Mouse (Mus musculus): ENCODE measurements around the gene Stxbp1. TPM values are rescaled to one million over a fixed set of nuclear protein-coding genes. Genes with fewer than 3 reads are reported as not detected.

Gene Stxbp1
- polyA plus RNA-seq, 1 experiment from 2014 or later = 26.8 TPM

DNA sequence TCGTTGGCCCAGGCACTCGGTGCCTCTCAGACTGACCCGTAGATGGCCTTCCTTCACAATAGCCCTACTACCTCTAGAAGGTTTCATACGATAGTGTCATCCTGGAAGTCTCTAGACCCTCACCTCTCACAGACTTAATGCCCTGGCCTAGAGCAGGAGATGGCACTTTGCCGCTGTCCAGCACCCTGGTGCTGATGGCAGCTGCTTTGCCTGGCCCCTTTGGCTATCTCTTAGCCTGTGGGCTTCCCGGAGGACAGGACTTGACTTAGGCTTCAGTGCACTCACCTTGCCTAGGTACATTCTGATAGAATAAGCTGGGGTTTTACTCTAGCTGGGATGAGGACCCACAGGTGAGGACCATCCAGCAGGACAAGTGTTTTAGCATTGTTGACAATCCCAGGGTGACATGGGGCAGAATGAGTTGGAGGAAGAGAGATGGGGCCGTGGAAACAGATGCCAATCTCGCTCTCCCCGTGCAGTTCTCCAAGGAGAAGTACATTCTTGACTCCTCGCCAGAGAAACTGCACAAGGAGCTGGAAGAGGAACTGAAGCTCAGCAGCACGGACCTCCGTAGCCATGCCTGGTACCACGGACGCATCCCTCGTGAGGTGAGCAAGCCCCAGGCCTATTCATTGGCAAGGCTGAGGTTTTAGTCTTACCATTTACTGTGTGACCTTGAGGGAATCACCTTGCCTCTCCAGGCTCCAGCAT lies 102.6 kb downstream of the Stxbp1 start:
- no peaks in the 10 kb centered on the region for H3K9me3 ChIP-seq (ENCODE audit: control insufficient read depth, low read length)
- peaks cover 40% of the 10 kb centered on the region for H3K36me3 ChIP-seq (ENCODE audit: control insufficient read depth, insufficient read depth, low read length)
- no peak overlapping the region for H3K9ac ChIP-seq (ENCODE audit: low read depth, low read length)
- peaks cover 14% of the 10 kb centered on the region for H3K27me3 ChIP-seq (replicated peaks; ENCODE audit: control insufficient read depth, insufficient read depth, low read length)
- no peak overlapping the region for H3K4me2 ChIP-seq (ENCODE audit: low read depth, low read length)
- H3K27ac ChIP-seq (replicated peaks; ENCODE audit: low read depth, low read length) = no peak overlapping the region
- 75% methylated on average over 15 of the region's 15 CpGs for WGBS
- H3K4me1 ChIP-seq (ENCODE audit: control insufficient read depth, insufficient read depth, low read length) = peaks cover 11% of the 10 kb centered on the region
- H3K4me3 ChIP-seq (ENCODE audit: low read depth, low read length) = no peak overlapping the region
- ATAC-seq (ENCODE audit: low read depth) = no peak
- DNase-seq (ENCODE audit: low spot score) = no peak

DNA sequence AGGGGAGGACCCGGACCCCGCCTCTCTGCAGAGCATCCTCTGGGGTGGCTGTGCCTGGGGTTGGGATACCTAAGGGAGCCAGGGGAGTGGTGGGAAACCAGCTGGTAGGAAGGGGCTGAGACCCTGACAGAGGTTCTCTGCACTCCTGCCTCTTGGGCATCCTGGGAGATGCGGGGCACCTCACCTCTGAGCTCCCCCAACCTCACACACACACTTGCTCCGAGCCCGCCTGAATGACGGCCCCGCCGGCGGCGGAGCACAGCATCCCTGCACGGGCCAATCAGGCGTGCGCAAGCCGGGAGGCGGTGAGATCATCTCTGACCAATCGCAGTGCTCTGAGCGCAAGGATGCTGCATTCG lies 104.9 kb downstream of the Stxbp1 start:
- Histone ChIP-seq H3K27ac (replicated peaks; ENCODE audit: low read depth, low read length) (no peak overlapping the region), H3K36me3 (ENCODE audit: control insufficient read depth, insufficient read depth, low read length) (peaks cover 22% of the 10 kb centered on the region), H3K4me1 (ENCODE audit: control insufficient read depth, insufficient read depth, low read length) (peaks cover 11% of the 10 kb centered on the region), H3K27me3 (replicated peaks; ENCODE audit: control insufficient read depth, insufficient read depth, low read length) (peaks cover 14% of the 10 kb centered on the region), H3K4me3 (ENCODE audit: low read depth, low read length) (peak overlapping the region; percentile 52), H3K4me2 (ENCODE audit: low read depth, low read length) (peak overlapping the region; percentile 98), H3K9me3 (ENCODE audit: control insufficient read depth, low read length) (no peaks in the 10 kb centered on the region), H3K9ac (ENCODE audit: low read depth, low read length) (no peak overlapping the region)
- peak; percentile 85 for ATAC-seq (ENCODE audit: low read depth)
- WGBS = 9% methylated on average over 9 of the region's 18 CpGs
- DNase-seq (ENCODE audit: low spot score) = peak; percentile 66

DNA sequence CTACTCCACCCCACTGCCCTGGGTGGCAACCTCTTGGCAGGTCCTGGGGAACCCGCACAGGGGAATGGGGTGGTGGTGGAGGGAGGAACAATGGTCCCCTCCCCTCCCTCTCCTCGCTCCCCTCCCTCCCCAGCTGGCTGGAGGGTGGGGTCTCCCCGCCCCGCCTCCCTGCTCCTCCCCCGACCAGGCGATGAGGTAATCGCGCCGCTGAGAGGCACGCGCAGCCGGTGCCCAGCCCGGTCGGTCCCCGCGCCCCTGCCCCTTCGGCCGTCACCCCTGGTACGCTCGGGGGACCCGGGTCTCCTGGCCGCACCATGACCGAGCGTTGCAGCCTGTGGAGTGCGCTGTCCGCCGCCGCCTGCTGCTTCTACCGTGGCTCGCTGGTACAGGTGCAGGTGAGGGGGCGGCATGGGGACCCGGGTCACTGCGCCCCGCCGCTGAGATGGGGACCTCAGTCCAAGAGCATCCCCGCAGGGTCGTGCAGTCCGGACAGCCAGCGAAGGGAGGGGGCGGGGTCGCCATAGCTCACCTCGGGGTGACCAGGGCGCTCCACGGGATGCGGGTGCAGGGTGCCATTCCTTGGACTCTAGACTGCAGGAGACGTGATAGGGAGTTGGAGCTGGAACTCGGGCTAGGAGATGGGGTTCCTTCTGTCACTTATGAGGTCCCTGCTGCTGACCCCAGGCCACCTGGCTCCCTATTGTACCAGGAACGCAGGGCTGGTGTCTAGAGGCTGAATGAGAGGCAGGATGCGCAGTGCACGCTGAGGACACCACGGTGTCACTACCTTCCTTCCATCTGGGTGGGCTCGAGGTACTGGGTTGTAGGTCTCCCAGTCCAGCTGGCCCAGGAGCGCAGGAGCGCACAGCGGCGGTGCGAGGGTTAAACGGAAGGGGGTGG lies 105.5 kb downstream of the Stxbp1 start:
- peaks cover 11% of the 10 kb centered on the region for H3K4me1 ChIP-seq (ENCODE audit: control insufficient read depth, insufficient read depth, low read length)
- ATAC-seq (ENCODE audit: low read depth) (peak; percentile 53), DNase-seq (ENCODE audit: low spot score) (peak; percentile 68)
- H3K4me3 ChIP-seq (ENCODE audit: low read depth, low read length) = peak overlapping the region; percentile 52
- H3K4me2 ChIP-seq (ENCODE audit: low read depth, low read length) = peak overlapping the region; percentile 98
- no peak overlapping the region for H3K27ac ChIP-seq (replicated peaks; ENCODE audit: low read depth, low read length)
- peaks cover 14% of the 10 kb centered on the region for H3K27me3 ChIP-seq (replicated peaks; ENCODE audit: control insufficient read depth, insufficient read depth, low read length)
- H3K36me3 ChIP-seq (ENCODE audit: control insufficient read depth, insufficient read depth, low read length) = peaks cover 15% of the 10 kb centered on the region
- H3K9me3 ChIP-seq (ENCODE audit: control insufficient read depth, low read length) = no peaks in the 10 kb centered on the region
- WGBS = 4% methylated on average over 35 of the region's 58 CpGs
- H3K9ac ChIP-seq (ENCODE audit: low read depth, low read length) = peak overlapping the region; percentile 68

DNA sequence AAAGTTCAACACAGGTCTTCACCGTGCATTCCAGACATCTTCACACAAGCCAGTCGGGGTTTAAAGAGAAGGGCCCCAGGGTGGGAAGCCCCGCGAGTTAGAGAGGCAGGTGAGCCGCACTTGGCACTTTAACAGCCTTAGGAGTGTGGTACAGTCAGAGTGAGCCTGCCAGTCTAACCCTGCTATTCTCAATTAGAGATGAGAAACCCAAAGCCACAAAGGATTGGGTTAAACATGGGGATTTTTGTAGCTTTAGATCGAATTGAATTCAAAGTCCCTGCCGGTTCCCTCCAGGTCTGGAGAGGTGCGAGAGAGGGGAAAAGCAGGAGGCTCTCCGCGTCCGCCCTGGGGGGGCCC lies 106.2 kb downstream of the Stxbp1 start, which contains the start of gene 6330409D20Rik:
Gene 6330409D20Rik (minus strand): TSS at position 101 of the 357 bp plus-strand sequence.
- no peak within 1 kb of the TSS for H3K27ac ChIP-seq (replicated peaks; ENCODE audit: low read depth, low read length)
- H3K27me3 ChIP-seq (replicated peaks; ENCODE audit: control insufficient read depth, insufficient read depth, low read length) = peaks cover 14% of the 10 kb centered on the region
- peak within 1 kb of the TSS; percentile 68 for H3K9ac ChIP-seq (ENCODE audit: low read depth, low read length)
- peak within 1 kb of the TSS; percentile 52 for H3K4me3 ChIP-seq (ENCODE audit: low read depth, low read length)
- ATAC-seq (ENCODE audit: low read depth) (no peak), DNase-seq (ENCODE audit: low spot score) (no peak)
- H3K36me3 ChIP-seq (ENCODE audit: control insufficient read depth, insufficient read depth, low read length) = peaks cover 9% of the 10 kb centered on the region; the same call in 1 of the 2 replicates
- H3K4me2 ChIP-seq (ENCODE audit: low read depth, low read length) = peak within 1 kb of the TSS; percentile 98
- H3K4me1 ChIP-seq (ENCODE audit: control insufficient read depth, insufficient read depth, low read length) = peaks cover 11% of the 10 kb centered on the region
- WGBS = 9% methylated on average over 11 of the region's 11 CpGs
- no peaks in the 10 kb centered on the region for H3K9me3 ChIP-seq (ENCODE audit: control insufficient read depth, low read length)

DNA sequence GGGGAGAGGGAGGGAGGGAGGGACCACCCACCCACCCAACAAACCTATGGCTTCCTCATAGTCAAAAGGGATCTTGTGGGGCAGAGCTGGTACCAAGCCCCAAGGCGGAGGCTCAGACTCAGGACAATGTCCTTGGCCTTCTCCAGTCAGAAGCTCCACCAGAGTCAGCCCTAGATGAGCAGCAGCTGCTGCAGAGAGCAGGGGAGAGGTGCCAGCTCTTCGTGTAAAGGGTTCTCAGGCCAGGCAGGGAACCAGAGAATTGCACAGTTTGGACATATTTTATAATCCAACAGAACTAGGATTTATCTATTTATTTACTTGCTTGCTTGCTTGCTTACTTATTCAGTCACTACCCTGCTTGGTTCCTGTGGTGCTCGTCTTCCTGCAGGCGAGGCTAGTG lies 107.7 kb downstream of the Stxbp1 start:
- no peak overlapping the region for H3K4me3 ChIP-seq (ENCODE audit: low read depth, low read length)
- peaks cover 14% of the 10 kb centered on the region for H3K27me3 ChIP-seq (replicated peaks; ENCODE audit: control insufficient read depth, insufficient read depth, low read length)
- H3K36me3 ChIP-seq (ENCODE audit: control insufficient read depth, insufficient read depth, low read length) = no peaks in the 10 kb centered on the region
- no peak overlapping the region for H3K9ac ChIP-seq (ENCODE audit: low read depth, low read length)
- WGBS = 77% methylated on average over 4 of the region's 4 CpGs
- H3K9me3 ChIP-seq (ENCODE audit: control insufficient read depth, low read length) = no peaks in the 10 kb centered on the region
- DNase-seq (ENCODE audit: low spot score) = no peak
- no peak overlapping the region for H3K27ac ChIP-seq (replicated peaks; ENCODE audit: low read depth, low read length)
- no peak for ATAC-seq (ENCODE audit: low read depth)
- H3K4me2 ChIP-seq (ENCODE audit: low read depth, low read length) = no peak overlapping the region
- H3K4me1 ChIP-seq (ENCODE audit: control insufficient read depth, insufficient read depth, low read length) = peaks cover 11% of the 10 kb centered on the region

Other genes starting within 250 kb of the Stxbp1 start
- gene St6galnac6, start 247.5 kb downstream of the Stxbp1 start, polyA plus RNA-seq (2014; fragmentation: Nextera tagmentation; extraction: Ambion mirVana) = 11.1 and 12.1 TPM in 2 replicates
- gene Ak1, start 225.5 kb downstream of the Stxbp1 start, polyA plus RNA-seq (2014; fragmentation: Nextera tagmentation; extraction: Ambion mirVana) = 97.8 and 125 TPM in 2 replicates
- 57.9 and 64.3 TPM in 2 replicates for gene Eng, start 200.7 kb downstream of the Stxbp1 start, polyA plus RNA-seq (2014; fragmentation: Nextera tagmentation; extraction: Ambion mirVana)
- 28.2 and 31.0 TPM in 2 replicates for gene Fpgs, start 143.1 kb downstream of the Stxbp1 start, polyA plus RNA-seq (2014; fragmentation: Nextera tagmentation; extraction: Ambion mirVana)
- gene Cdk9, start 134.2 kb downstream of the Stxbp1 start, polyA plus RNA-seq (2014; fragmentation: Nextera tagmentation; extraction: Ambion mirVana) = 67.4 and 82.3 TPM in 2 replicates
- 21.7 and 28.3 TPM in 2 replicates for gene Sh2d3c, start 126.2 kb downstream of the Stxbp1 start, polyA plus RNA-seq (2014; fragmentation: Nextera tagmentation; extraction: Ambion mirVana)
- 0.33 and 0.45 TPM in 2 replicates for gene 6330409D20Rik, start 106.2 kb downstream of the Stxbp1 start, polyA plus RNA-seq (2014; fragmentation: Nextera tagmentation; extraction: Ambion mirVana)
- gene Tor2a, start 90.0 kb downstream of the Stxbp1 start, polyA plus RNA-seq (2014; fragmentation: Nextera tagmentation; extraction: Ambion mirVana) = 64.5 and 73.2 TPM in 2 replicates
- 0.22 and 0.85 TPM in 2 replicates for gene Ttc16, start 71.6 kb downstream of the Stxbp1 start, polyA plus RNA-seq (2014; fragmentation: Nextera tagmentation; extraction: Ambion mirVana)
- gene Ptrh1, start 71.5 kb downstream of the Stxbp1 start, polyA plus RNA-seq (2014; fragmentation: Nextera tagmentation; extraction: Ambion mirVana) = 5.2 and 5.8 TPM in 2 replicates
- gene Cfap157, start 62.8 kb downstream of the Stxbp1 start, polyA plus RNA-seq (2014; fragmentation: Nextera tagmentation; extraction: Ambion mirVana) = 0.20 and 0.63 TPM in 2 replicates
- 38.4 and 39.0 TPM in 2 replicates for gene Fam129b, start 28.9 kb upstream of the Stxbp1 start, polyA plus RNA-seq (2014; fragmentation: Nextera tagmentation; extraction: Ambion mirVana)
- 224 and 237 TPM in 2 replicates for gene Rpl12, start 114.3 kb upstream of the Stxbp1 start, polyA plus RNA-seq (2014; fragmentation: Nextera tagmentation; extraction: Ambion mirVana)
- 9.2 and 10.9 TPM in 2 replicates for gene Lrsam1, start 114.4 kb upstream of the Stxbp1 start, polyA plus RNA-seq (2014; fragmentation: Nextera tagmentation; extraction: Ambion mirVana)
- 12.2 and 15.7 TPM in 2 replicates for gene Slc2a8, start 134.8 kb upstream of the Stxbp1 start, polyA plus RNA-seq (2014; fragmentation: Nextera tagmentation; extraction: Ambion mirVana)